Mouse (Mus musculus): ENCODE measurements around the gene Mcm6.

The Mcm6 gene

DNA sequence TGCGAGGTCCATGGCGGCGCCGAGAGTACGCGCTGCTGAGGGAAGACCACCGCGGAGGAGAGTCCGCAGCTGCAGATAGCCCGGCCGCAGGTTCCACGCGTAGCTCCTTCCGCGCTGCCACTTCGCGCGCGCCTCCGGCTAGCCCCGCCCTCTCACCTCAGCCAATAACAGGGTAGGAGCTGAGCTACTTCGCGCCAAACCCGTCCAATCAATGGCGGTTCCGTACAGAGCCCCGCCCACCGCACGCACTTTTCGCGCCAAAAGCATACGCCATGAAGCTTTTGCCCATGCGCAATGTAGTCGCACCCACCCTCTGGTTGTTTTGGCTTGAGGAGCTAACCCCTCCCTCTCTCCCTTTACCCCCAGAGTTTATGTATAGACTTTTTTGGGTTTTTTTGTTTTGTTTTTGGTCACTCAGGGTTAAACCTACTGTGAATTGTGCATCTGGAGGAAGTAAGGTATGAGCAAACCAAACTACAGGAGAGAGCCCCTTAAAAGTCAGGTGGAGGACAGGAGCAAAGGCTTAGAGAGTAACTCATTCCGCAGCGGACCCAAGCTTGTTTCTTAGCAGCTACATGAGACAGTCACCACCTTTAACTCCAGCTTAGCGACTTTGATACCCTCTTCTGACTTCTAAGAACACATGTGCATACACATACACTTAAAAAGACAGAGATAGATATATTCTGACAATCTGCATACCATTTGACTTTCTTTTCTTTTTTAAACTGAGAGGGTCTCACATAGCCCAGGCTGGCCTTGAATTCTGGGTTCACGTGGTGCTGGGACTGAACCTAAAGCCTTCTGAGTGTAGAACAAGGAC, at the start of gene Mcm6:
Mcm6 (minus strand) TSS at position 111 of the 823 bp plus-strand sequence.
- peak; percentile 96 to 97 for DNase-seq

DNA sequence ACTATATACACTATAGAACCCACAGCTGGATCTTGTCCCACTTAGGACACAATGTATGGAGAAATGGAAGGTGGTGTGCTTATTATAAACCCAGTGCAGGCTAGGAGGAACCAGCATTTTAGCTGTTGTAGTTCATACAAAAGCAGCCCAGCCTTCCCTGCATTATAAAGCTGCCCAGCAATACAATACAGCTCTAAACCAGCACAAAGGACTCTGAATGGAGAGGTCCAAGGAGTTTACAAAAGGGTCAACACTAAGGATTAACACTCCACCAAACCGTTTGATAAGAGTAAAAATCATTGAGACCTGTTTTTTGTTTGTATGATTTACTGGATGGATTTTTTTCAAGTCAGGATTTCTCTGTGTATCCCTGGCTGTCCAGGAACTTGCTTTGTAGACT, 47.4 kb upstream of the Mcm6 start:
- no peak for DNase-seq

DNA sequence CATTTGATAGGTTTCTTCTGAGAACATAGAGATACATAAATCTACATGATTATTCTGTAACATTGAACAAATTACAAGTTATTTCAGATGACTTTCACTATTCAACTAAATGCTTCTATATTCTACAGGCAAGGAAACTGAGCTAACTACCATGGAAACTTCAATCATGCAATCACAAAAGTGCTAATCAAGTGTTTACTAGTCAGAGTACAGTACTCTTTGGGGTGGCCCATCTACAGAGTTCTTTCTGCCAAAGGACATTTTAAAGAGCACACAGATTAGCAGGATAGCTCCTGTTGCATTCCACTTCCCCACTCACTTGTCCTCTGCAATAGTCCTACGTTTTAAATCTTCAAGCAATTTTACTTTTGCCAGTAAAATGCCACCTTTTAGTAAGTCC, 46.2 kb upstream of the Mcm6 start:
- DNase-seq, result no peak

DNA sequence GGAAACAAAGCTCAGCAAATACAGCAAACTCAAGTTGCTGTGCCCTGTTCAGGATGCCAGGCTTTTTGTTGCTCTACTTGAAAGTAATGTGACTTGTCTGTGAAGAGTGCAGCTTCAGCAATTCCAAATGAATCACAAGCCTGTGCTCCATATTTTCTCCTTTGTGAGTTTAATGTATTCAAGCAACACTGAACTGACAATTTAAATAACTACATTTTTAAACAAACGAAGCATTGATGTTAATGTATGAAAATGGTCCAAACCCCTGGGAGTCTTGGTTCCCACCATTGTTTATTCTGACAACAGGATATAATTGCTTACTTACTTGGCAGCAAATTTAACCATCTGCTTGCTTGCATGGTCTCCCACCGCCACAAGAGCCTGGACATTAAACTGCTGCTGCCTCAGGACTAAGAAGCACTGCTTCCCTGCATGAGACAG, 45.6 kb upstream of the Mcm6 start:
- DNase-seq, result no peak

DNA sequence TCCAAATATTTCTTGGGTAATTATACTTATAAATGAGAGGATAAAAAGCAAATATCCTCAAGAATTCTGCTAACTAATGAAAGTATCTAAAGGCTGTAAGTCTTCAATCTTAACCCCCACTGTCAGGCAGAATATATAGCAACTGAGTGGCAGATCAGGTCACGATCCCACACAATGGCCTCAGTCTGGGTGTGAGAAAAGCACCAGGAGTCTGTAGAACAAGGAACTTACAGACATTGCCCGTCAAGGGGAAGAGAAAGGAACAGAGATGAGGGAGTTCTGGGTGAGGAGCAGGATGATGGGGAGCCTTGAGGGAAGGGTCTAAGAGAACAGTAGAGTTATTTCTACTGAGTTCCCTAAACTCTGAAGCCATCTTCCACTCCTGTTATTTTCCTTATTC, 41.5 kb upstream of the Mcm6 start:
- DNase-seq, result no peak

DNA sequence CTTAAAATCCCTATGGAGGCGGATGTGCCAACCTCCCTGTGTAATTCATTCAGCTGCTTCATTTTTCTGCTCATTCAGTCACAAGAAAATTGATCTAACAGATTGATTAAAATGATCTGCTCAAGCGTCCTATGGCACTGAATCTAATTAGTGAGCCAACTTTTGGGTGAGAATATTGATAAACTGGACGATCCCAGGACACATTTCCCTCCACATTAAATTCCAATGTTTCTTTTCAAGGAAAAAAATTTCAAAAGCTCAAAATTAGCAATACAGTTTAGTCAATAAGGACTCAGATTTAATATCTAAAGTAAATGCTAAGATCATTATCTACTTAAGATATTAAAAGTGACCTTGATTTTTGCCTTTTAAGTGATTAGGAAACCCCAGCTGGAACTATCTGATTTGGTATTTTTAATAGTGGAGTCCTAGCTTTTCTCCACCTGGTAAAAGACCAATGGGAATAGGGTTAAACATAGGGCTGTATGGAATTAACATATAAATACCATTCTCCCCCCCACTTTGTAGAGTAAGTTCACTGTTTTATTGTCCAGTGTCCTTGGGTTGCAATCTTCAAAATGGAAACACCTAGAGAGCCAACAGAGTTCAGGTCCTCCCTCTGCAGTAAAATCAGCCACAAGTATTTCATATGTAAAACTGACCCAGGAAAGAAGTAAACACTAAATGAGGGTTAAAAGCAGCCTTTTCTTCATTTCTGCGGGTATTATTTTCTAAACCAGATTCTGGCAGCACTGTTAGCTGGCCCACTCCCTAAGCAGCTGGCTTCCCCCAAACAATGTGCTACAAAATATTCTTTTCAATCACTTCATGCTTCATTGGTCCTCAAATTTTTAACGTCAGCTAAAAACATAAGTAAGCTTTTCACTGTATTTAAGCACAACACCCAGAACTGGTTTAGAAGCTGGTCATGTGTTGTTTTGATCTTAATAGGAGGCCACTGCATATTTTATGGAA, 40.8 kb upstream of the Mcm6 start:
- no peak for DNase-seq

DNA sequence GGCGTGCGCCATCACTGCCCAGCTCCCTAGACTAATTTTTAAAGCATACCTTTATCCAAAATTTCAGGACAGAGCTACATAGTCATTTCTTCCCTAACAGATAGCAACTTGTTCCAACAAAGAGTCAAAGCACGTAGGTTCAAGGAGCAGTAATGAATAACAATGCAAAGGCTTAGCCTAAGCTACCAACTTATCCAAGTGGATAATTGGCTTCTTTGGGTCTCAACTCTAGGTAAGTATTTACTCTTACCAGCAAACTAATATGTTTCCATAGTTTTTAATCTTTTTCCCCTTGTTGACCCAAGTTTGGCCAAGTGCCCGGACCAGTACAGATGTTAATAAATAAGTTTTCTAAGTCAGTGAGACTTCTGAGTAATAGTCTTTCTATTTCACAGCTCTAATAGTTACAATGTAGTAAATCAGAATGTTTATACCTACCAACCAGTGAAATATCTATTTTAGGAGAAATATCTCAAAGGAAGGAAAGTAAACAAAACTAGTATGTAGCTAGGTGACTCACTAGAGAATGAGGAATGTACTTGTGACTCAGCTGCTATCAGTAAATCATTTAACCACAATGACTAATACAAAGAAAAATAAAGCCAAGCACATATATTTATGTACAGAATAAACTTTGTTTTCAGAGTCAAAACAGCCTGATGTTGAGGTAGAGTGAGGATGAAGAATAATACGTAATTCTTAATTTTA, 39.4 kb upstream of the Mcm6 start:
- DNase-seq, result peak in 1 of 2 experiments; percentile 29

DNA sequence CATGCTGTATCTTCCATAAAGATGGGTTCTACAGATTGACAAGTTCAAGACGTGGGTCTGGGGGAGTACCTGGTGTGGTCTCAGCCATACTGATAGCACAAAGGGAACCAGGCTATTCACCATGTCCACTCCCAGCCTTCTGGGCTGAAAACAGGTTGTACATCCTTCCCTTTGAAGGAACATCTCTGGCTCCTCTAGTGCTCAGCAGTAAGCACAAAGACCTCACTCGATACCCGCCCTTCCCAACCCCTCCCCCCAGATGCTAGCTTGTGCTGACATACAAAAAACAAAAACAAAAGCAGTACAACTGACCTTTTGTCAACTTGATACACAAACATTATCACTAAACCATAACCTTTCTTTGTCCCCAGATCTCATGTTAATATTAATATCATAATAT, 35.2 kb upstream of the Mcm6 start:
- no peak for DNase-seq

DNA sequence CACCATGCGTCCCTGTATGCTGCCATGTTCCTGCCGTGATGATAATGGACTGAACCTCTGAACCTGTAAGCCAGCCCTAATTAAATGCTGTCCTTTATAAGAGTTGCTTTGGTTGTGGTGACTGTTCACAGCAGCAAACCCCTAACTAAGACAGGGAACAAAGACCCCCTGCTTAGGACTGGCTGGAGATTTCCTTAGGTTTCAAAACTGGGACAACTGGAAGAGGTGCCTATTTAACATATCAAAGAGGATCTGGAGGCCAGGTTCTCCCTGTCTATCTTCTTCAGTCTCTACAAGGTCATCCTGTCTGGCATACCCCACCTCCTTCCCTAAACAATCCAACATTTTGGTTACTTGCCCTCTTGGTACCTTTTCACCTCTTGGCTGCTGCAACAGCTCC, 32.9 kb upstream of the Mcm6 start:
- DNase-seq, result no peak

DNA sequence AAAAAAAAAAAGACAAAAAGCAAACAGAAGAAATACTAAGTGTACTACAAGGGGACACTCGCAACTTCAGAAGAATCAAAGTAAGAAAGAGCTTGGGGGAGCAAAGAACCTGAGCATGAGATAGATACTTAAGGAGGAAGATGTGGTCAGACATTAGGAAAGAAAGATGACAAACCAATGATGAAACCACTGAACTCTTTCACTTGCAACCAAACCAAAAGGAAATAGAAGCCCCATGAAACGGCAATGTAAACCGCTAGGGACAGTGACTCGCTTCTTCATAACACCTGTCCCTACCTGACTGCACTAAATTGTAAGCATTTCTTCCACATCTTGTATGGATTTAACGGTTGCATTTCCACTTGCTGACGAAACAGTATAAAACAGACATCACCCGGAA, 27.0 kb upstream of the Mcm6 start:
- no peak for DNase-seq

DNA sequence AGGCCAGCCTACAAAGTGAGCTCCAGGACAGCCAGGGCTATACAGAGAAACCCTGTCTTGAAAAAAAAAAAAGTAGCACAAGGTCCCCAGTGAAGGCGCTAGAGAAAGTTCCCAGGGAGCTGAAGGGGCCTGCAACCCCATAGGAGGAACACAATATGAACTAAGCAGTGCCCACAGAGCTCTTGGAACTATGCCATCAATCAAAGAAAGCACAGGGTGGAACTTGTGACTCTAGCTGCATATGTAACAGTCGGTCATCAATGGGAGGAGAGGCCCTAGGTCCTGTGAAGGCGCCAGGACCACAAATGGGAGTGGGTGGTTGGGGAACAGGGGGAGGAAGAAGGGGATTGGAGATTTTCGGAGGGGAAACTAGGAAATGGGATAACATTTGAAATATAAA, 17.4 kb upstream of the Mcm6 start:
- no peak for DNase-seq

DNA sequence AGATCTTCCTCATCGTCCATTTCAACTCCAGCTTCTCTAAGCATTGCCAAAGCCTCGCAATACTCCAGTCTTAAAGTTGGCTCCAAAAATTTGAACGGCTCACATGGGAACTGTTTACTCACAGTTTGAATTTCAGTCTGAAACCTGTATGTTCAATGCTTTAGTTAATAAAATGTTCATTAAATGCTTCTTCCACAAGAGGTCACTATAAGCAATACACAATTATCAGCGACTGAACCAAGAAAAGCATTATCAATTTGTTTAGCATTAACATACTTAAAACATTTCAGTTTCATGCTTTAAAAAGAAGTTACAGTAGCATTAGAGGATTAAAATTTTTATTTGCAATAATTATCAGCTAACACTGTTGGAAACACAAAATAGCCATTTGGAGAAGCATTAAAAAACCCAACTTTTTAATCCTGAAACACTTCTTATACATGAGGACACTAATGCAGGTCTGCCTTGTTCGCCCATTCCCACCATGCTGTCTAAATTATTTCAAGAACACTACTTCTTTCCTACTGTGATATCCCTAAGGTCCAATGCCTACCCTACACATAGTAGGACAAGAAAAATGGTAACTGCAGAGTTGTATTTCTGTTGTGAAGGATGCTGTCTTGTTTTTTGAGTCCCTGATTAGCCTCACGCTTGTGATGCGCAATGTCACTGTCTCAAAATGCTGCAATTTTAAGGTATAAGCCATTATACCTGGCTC, 12.8 kb upstream of the Mcm6 start:
- DNase-seq, result no peak

DNA sequence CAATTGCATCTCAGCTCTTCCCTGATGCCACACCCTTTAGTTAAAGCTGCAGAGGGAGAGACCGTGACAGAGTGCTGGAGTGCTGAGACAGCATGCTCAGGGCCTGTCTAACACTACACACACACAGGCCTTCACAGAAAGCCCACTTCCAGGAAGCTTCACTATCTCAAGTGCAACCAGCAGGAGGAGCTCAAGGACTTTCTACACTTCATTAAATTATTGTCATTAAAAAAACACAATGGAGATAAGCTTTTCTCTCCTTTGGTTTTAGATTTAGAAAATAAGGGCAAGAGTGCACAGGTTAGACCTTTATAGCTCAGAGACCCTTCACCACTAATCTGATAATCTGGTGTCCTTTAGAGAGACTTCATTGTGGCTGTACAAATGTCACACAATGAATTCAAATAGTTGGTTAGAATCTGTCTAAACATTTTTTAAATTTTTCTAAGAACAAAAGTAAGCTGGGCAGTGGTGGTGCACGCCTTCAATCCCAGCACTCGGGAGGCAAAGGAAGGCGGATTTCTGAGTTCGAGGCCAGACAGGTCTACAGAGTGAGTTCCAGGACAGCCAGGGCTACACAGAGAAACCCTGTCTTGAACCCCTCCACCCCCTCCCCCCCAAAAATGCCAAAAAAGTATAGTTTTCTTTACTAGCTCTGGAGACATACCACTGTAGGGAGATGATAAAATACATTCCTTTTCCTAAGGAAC, 9.4 kb upstream of the Mcm6 start:
- DNase-seq, result peak; percentile 39 to 70

DNA sequence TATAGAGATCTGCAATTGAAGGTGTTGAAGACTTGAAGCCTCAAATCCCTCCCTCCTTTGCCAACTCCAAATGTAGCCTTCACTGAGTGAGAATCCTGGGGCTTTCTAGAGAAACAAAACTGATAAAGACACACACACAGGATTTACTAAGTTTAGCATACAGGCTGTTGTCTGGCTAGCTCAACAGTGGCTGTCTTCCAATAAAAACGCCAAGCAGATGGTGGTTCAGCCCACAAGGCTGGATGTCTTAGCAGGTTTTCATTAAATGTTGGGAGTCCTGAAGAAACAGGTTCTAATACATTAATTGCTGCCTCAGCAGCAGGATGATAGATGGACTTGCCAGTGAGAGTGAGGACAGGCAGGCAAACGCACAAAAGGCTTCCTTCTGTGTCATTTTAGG, 1.1 kb upstream of the Mcm6 start:
- DNase-seq, result no peak

DNA sequence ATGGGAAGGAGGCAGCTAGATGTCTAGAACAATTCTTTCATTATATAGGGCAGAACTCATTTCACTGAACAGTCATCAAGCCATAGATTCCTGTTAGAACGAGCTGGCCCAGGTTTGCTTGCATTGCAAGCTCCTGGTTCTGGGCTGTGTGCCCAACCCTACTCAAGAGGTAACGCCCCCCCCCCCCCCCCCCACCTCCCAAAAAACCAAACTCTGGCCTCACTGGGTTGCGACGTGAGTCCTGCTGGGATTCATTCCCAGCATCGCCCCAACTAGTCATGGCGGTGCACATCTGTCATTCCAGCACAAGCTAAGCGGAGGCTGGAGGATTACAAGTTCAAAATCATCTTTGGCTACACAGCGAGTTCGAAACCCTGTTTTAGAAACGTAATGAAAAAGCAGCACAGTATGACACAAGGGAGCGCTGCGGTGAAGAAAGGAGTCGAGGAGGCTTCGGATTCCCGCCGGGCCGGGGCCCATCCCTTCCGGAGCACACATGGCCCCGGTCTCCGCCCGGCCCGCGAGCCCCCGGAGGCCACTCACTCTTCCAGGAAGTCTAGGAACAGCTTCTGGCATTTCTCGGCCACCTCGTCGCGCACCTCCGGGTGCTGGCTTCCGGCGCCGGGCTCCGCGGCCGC, 429 bp downstream of the Mcm6 start:
- DNase-seq, result peak; percentile 18 to 43

DNA sequence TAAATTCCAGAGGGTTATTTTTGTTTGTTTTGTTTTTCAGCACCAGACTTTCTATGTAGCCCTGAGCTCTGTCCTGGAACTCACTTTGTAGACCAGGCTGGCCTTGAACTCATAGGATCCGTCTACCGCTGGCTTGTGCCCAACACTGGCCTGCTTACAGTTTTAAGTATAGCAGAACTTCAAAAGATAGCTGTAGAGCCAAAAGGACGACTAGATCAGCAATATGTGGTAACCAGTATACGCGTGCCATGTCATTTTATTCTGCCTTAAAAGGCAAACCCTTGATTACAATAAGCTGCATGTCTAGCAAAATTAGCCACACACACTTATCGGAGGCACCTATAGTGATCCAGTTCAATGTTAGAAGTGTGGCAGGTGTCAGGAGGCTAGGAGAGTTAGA, 1.2 kb downstream of the Mcm6 start:
- no peak for DNase-seq

DNA sequence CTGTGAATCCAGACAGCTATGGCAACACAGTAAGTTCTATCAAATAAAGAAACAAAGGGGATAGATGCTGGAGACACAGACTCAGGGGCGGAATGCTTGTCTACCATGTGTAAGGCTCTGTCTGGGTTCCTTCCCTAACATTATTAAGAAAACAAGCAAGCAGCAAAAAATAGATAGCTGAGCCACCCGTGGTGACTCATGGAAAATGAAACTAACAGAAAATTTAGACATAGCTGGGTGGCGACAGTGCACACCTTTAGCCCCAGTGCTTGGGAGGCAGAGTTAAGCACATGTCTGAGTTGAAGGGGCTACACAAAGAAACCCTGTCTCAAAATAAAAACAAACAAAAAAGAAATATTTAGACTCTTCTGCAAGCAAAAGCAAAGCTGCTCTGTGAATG, 2.0 kb downstream of the Mcm6 start:
- DNase-seq, result no peak

DNA sequence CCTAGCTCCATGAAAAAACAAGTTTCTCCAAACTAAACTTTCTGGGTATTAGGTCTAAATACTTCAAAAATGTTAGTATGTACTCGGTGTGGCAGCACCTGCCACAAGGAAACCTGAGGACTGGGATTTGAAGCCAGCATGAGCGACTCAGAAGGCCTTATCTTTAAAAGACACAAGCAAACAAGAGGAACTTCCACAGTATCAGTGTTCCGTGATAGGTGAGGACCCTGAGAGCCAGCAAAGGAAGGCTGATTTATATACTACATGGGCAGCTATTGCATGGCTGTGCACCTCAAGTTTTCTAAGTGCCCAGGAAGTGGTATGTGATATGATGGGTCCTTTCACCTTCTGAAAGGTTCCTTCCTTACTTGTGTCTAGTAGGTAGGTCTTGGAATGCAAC, 6.4 kb downstream of the Mcm6 start:
- no peak for DNase-seq

DNA sequence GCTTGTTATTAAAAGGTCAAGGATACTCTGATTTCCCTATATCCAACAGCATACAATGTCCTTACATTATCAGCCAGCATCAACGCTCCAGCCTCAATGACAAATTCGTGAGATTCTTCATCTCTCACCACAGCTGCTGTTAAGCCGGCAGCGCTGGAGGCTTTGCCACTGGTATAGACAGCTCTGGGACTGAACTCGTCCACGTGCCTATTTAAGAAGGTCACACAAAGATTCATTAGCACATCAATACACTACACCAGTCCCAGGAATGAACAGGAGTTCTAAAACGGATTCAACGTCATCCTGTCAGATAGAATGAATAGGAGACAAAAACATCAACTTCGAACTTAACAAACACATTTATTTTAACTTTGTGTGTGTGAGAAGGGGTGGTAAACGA, 15.2 kb downstream of the Mcm6 start:
- DNase-seq, result no peak

DNA sequence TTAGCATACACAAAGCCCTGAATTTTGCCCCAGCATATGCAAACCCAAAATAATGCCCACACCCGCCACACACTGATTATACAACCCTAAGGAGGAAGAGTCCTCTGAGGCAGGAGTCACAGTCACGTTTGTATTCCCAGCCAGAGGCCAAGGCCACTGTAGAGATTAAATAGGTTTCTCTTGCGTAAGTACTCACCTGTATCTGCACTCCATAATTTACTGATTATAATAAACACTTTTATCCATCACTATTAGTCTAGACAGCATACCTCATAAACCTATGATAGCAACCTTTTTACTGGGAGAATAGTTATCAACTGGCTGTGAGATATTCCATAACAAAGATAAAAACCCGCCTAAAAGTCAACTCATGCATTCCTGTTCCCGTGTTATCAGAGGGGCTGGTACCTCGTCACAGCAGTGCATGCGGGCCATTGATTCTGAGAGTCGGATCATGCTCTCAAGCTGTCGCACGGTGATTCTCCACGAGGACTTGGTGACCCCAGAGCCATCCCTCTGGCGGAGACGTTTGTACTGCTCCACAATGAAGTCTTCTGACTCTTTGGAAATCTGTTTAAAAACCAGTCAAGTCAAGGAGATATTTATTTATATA, 21.6 kb downstream of the Mcm6 start:
- no peak for DNase-seq

DNA sequence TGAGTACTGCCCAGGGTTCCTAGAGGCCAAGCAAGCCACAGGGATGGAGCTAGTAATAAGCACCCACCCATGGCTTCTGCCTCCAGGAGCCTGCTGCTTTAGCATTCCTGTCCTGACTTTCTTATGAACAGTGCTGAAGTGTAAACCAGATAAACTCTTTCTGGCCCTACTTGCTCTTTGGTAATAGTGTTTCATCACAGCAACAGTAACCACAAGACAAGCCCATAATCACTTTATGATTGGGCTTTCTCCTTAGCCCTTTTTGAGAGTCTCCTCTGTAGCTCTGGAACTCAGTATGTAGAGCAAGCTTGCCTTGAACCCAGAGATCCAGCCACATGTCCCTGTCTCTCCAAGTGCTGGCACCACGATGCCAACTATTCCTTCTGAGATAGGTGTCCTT, 29.2 kb downstream of the Mcm6 start:
- no peak for DNase-seq

All from kidney, postnatal 36 days (tissue).